Mouse (Mus musculus): Measurements from ENCODE around the gene Rps29. TPM values are rescaled to one million over a fixed set of nuclear protein-coding genes. Genes with fewer than 3 reads are reported as not detected.
"Not testable (repeated sequence)": the region's sequence is repeated elsewhere in the genome, so short reads cannot be mapped to it uniquely, and the experiment has no call there.

Gene Rps29
- polyA plus RNA-seq, 1 experiment from 2014 or later, result 1,783 TPM

DNA sequence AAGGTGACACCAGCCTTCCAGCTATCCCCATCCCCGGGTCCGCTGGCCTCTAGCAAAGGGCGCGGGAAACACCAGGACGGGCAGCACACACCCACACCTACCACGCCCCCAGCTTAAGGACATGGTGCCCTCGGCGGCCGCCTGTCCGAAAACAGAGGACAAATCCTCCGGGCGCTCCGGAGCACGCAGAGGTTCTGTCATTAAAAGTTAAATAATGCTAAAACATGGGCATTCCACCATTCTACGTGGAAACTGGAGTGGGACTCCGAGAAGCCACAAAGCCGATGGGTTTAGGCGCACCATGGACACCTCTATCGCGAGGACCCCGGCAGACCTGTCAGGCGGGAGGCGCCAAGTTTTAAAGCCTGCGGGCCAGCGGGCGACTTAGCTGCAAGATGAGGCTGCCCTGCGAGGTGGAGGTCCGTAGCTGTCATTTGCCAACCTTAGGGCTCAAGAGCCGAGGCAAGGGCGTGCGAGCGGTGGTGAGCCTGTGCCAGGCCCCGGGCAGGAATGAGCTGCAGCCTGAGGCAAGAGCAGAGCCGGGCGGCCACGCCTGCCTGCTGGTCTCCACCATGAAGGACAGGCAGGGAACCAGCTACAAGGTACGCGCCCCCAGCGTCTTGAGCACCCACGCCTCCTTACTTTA lies 9.6 kb upstream of the Rps29 start, which contains the start of gene Lrr1:
Gene Lrr1, plus strand, starts transcription at position 354 of the 646 bp plus-strand sequence.
- Histone ChIP-seq H3K4me2 (peak within 1 kb of the TSS; percentile 73), H3K4me1 (peaks cover 15% of the 10 kb centered on the region), H3K27ac (peak within 1 kb of the TSS; percentile 48), H3K36me3 (ENCODE audit: poor library complexity, severe bottlenecking) (peaks cover 7% of the 10 kb centered on the region; the same call in 1 of the 2 replicates), H3K9me3 (replicated peaks) (no peaks in the 10 kb centered on the region), H3K4me3 (peak within 1 kb of the TSS; percentile 67), H3K9ac (peak within 1 kb of the TSS; percentile 70), H3K27me3 (no peaks in the 10 kb centered on the region)
- peak; percentile 95 for ATAC-seq
- WGBS, result under 1% methylated on average over 40 of the region's 40 CpGs

DNA sequence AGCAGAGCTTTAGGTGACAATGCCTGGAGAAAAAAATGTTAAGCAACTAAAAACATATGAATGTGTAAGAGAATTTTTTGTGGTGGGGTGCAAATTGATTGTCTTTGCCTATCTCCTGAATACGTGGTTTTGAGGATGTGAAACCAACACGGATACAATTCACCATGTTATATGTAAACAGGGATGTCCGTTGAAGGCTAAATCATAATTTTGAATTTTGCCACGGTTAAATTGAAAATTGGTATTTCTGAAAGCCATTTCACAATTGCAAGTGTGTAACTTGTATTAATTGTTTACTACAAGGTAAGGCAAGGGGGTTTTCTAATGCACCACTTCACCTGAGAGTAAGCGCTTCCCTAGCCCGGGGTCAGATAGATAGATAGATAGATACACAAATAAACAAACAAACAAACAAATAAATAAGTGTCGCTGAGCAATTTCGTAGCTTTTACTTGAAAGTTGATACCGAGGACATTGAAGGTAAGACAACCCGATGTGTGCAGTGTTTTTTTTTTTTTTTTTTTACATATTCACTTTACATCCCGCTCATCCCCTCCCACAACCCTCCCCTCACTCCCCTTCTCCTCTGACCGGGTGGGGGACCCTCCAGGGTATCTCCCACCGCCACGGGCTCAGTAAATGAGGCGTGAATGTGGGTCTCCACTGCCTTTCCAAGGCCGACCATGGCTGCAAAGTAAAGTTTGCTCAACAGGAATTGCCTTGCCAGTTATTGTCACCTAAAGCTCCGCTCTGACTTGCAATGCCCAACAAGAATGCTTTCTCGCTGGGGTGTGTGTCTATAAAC lies 8.9 kb upstream of the Rps29 start:
- peaks cover 4% of the 10 kb centered on the region; the same call in 1 of the 2 replicates for H3K36me3 ChIP-seq (ENCODE audit: poor library complexity, severe bottlenecking)
- peak; percentile 37 for ATAC-seq
- peak overlapping the region; percentile 73 for H3K4me2 ChIP-seq
- peaks cover 15% of the 10 kb centered on the region for H3K4me1 ChIP-seq
- no peak overlapping the region for H3K27ac ChIP-seq
- H3K4me3 ChIP-seq, result peak overlapping the region; percentile 67
- WGBS, result 7% methylated on average over 18 of the region's 18 CpGs
- no peaks in the 10 kb centered on the region for H3K27me3 ChIP-seq
- H3K9me3 ChIP-seq (replicated peaks), result no peaks in the 10 kb centered on the region
- peak overlapping the region; percentile 70 for H3K9ac ChIP-seq

DNA sequence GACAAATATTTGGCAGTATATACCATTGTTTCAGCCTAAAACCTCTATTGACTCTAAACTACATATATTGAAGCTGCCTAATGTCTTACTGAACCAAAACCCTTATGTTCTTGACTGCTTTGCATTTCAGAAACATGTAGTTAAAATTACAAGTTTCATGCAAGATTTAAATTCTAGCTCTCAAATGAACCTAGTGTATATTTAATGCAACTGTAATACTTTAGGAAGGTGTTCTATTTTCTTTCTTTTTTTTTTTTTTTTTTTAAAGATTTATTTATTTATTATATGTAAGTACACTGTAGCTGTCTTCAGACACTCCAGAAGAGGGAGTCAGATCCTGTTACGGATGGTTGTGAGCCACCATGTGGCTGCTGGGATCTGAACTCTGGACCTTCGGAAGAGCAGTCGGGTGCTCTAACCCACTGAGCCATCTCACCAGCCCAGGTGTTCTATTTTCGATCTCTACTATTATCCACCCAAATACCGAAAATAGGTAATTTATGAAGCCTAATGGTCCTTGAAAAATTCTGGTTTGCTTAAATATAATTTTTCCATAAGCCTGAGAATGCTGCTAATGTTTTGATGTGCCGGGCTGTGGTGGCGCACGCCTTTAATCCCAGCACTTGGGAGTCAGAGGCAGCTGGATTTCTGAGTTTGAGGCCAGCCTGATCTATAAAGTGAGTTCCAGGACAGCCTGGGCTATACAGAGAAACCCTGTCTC lies 8.0 kb upstream of the Rps29 start:
- 69% methylated on average over 8 of the region's 8 CpGs for WGBS

DNA sequence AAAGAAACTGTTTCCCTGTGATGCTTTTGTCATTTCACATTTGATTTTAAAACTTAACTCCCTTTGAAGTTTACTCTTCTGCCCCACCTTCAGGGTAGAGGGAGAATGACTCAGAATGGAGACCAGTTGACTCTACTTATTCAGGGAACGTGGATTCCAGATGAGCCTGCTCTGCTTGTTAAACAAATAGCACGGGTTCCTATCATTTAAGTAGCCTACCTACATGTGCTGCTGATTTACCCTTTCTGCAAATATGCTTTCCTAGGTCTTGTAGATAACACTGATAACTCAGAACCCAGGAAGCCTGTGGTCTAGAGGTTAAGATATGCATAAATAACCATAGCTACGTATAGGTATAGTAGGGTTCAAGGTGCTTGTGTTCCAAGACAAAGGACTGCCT lies 5.9 kb upstream of the Rps29 start:
- H3K4me1 ChIP-seq, result peaks cover 11% of the 10 kb centered on the region
- 61% methylated on average over 3 of the region's 3 CpGs for WGBS
- no peak overlapping the region for H3K27ac ChIP-seq
- H3K4me2 ChIP-seq, result no peak overlapping the region
- no peaks in the 10 kb centered on the region for H3K27me3 ChIP-seq
- no peaks in the 10 kb centered on the region for H3K36me3 ChIP-seq (ENCODE audit: poor library complexity, severe bottlenecking)
- no peaks in the 10 kb centered on the region for H3K9me3 ChIP-seq (replicated peaks)
- no peak overlapping the region for H3K4me3 ChIP-seq
- H3K9ac ChIP-seq, result no peak overlapping the region
- ATAC-seq, result no peak

More for the DNA sequence above, 8.0 kb upstream of the Rps29 start:
- not testable (repeated sequence) for H3K27ac ChIP-seq; H3K4me3 ChIP-seq; H3K9me3 ChIP-seq (replicated peaks); H3K36me3 ChIP-seq (ENCODE audit: poor library complexity, severe bottlenecking); H3K9ac ChIP-seq; ATAC-seq; H3K4me2 ChIP-seq; H3K27me3 ChIP-seq
- H3K4me1 ChIP-seq, result peaks cover 15% of the 10 kb centered on the region

DNA sequence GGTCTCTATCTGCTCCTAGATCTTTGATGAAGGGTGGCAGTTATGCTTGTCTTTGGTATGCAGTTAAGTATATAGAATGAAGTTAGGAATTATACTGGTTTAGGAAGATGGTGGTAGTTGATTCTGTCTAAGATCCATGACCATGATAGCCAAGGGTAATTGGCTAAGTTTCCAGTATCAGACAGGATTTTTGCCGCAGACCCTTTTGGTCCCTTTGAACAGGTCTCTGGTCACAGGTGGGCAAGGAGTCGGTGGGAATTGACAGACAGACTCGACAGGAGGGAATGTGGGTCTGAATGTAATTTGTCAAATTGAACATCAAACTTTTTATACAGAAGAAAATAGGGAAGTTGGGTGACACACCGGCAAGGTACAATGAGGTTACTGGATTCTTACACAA lies 4.6 kb upstream of the Rps29 start:
- not testable (repeated sequence) for H3K4me1 ChIP-seq; H3K4me2 ChIP-seq; H3K9ac ChIP-seq; H3K4me3 ChIP-seq; H3K36me3 ChIP-seq (ENCODE audit: poor library complexity, severe bottlenecking); H3K27me3 ChIP-seq; ATAC-seq; H3K9me3 ChIP-seq (replicated peaks); H3K27ac ChIP-seq
- WGBS, result 80% methylated on average over 4 of the region's 4 CpGs

DNA sequence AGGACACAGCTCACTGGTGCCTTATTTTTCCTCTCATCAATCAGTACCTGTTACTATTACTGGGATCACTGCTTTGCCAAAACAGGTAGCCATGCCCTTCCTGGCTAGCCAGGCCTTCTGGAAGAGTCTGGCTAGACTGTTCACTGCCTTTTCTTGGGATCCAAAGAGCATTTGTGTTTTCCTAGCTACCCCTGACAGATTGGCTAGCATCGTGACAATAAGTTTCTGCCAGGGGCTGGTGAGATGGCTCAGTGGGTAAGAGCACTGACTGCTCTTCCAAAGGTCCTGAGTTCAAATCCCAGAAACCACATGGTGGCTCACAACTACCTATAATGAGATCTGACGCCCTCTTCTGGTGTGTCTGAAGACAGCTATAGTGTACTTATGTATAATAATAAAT lies 1.7 kb upstream of the Rps29 start:
- H3K4me1 ChIP-seq; H3K27ac ChIP-seq; H3K9ac ChIP-seq; H3K4me2 ChIP-seq; ATAC-seq; H3K4me3 ChIP-seq; H3K9me3 ChIP-seq (replicated peaks); H3K27me3 ChIP-seq: not testable (repeated sequence)
- 75% methylated on average over 2 of the region's 2 CpGs for WGBS
- H3K36me3 ChIP-seq (ENCODE audit: poor library complexity, severe bottlenecking), result peaks cover 17% of the 10 kb centered on the region

DNA sequence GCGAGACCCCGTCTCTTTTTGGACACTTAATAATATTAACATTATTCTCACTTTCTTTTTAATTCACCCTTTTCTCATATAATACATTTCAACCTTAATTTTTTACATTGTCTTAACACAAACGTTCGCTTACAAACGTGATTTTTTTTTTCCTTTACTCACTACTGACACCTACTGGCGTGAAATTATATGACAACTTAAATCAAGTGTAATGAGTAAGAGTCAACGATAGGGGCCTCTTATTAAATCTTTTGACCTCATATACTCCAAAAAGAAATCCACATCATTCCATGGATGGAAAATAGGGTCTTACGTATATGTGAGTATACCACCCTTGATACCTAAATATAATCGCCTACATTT lies 573 bp upstream of the Rps29 start:
- H3K9ac ChIP-seq, result no peak overlapping the region
- no peak overlapping the region for H3K27ac ChIP-seq
- no peaks in the 10 kb centered on the region for H3K27me3 ChIP-seq
- H3K4me1 ChIP-seq, result peaks cover 6% of the 10 kb centered on the region
- peak; percentile 2; the same call in 1 of the 2 replicates for ATAC-seq
- 0 out of 2 replicates have a peak overlapping the region, but pooled peaks have one; percentile 25 for H3K4me2 ChIP-seq
- WGBS, result 6% methylated on average over 9 of the region's 9 CpGs
- peaks cover 22% of the 10 kb centered on the region for H3K36me3 ChIP-seq (ENCODE audit: poor library complexity, severe bottlenecking)
- no peaks in the 10 kb centered on the region for H3K9me3 ChIP-seq (replicated peaks)
- H3K4me3 ChIP-seq, result no peak overlapping the region

DNA sequence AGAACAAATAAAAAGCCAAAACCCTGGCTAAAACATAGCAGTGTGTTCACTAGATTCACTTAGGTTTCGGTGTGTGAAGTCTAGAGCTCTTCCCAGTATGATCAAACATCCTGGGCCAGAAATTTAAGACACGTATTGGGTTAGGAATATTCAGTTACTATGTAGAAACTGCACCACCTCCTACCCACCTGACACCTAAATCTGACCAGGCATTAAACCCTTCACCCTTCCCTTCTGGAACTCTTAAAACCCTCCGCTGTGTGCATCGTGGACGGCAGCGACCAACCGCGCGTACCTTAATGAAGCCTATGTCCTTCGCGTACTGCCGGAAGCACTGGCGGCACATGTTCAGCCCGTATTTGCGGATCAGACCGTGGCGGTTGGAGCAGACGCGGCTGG lies 621 bp downstream of the Rps29 start:
- H3K9ac ChIP-seq, result peak overlapping the region; percentile 93
- WGBS, result under 1% methylated on average over 19 of the region's 19 CpGs

DNA sequence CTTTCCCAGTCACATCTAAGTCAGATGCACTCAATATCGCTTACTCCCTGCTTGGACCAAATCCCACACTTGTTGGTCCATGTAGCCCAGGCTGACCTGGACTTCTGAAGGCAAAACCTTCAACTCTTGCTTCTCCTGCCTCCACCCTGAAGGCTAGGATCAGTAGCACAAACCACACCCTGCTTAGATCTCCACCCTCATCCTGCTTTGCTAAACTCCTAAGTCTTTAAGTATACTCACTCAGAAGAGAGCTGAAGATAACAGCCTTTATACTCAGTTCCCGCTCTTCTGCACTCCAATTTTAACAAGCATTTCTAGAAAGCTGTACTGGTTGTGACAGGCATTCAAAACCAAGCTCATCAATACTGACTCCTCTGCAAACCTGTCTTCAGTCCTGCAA lies 1.9 kb downstream of the Rps29 start:
- Histone ChIP-seq H3K9ac (no peak overlapping the region), H3K4me2 (no peak overlapping the region)
- WGBS, result 98% methylated on average over 2 of the region's 2 CpGs

More for the DNA sequence above, 621 bp downstream of the Rps29 start:
- no peaks in the 10 kb centered on the region for H3K9me3 ChIP-seq (replicated peaks)
- H3K4me1 ChIP-seq, result peaks cover 6% of the 10 kb centered on the region
- ATAC-seq, result no peak
- H3K27ac ChIP-seq, result peak overlapping the region; percentile 92
- H3K4me3 ChIP-seq, result peak overlapping the region; percentile 73
- H3K27me3 ChIP-seq, result no peaks in the 10 kb centered on the region
- H3K4me2 ChIP-seq, result peak overlapping the region; percentile 70
- peaks cover 23% of the 10 kb centered on the region for H3K36me3 ChIP-seq (ENCODE audit: poor library complexity, severe bottlenecking)

DNA sequence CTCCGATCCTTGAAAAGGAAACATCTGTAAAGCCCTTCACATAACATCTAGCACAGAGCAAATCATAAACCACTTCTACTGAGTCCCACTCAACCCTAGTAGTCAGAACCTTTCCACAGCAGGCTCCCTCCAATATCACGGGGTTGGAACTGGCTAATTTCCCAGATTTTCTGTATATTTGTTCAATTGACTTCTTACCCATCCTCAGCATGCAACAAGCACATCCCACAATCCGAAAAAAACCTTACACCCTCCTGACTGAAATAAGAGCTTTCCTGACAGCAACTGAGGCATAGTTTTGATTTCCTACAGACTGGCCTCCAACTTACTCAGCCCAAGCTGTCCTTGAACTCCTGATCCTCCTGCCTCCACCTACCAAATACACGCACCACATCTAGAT lies 2.5 kb downstream of the Rps29 start:
- H3K27ac ChIP-seq, result no peak overlapping the region
- peaks cover 6% of the 10 kb centered on the region for H3K4me1 ChIP-seq
- H3K4me3 ChIP-seq, result no peak overlapping the region
- no peak overlapping the region for H3K4me2 ChIP-seq
- H3K27me3 ChIP-seq, result no peaks in the 10 kb centered on the region
- no peaks in the 10 kb centered on the region for H3K9me3 ChIP-seq (replicated peaks)
- H3K36me3 ChIP-seq (ENCODE audit: poor library complexity, severe bottlenecking), result peaks cover 23% of the 10 kb centered on the region
- 85% methylated on average over 4 of the region's 4 CpGs for WGBS
- no peak overlapping the region for H3K9ac ChIP-seq
- no peak for ATAC-seq

More for the DNA sequence above, 1.9 kb downstream of the Rps29 start:
- H3K27ac ChIP-seq, result no peak overlapping the region
- H3K4me1 ChIP-seq, result peaks cover 6% of the 10 kb centered on the region
- no peak overlapping the region for H3K4me3 ChIP-seq
- peaks cover 23% of the 10 kb centered on the region for H3K36me3 ChIP-seq (ENCODE audit: poor library complexity, severe bottlenecking)
- H3K27me3 ChIP-seq, result no peaks in the 10 kb centered on the region
- no peaks in the 10 kb centered on the region for H3K9me3 ChIP-seq (replicated peaks)
- no peak for ATAC-seq

DNA sequence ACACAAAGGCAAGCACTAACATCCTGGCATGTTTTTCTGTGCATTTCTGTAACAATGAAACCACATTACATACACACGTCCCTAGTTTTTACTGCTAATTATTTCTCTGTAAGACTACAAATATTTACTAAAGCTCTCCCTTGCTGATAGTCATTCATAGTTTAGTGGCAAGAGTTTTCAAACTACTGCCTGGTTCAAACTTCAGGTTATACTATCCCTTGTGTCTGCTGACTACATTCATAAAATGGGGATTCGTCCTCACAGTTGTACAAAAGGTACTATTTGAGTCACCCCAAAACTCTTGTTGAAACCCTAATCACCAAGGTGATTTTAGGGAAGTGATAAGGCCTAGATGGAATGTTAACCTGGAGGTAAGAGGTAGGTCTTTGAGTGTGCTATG lies 3.1 kb downstream of the Rps29 start:
- Histone ChIP-seq H3K36me3 (ENCODE audit: poor library complexity, severe bottlenecking) (peaks cover 23% of the 10 kb centered on the region), H3K9ac (no peak overlapping the region), H3K4me2 (no peak overlapping the region), H3K4me1 (peaks cover 6% of the 10 kb centered on the region), H3K27me3 (no peaks in the 10 kb centered on the region), H3K27ac (no peak overlapping the region), H3K4me3 (no peak overlapping the region), H3K9me3 (replicated peaks) (no peaks in the 10 kb centered on the region)
- no peak for ATAC-seq
- 85% methylated on average over 2 of the region's 2 CpGs for WGBS

DNA sequence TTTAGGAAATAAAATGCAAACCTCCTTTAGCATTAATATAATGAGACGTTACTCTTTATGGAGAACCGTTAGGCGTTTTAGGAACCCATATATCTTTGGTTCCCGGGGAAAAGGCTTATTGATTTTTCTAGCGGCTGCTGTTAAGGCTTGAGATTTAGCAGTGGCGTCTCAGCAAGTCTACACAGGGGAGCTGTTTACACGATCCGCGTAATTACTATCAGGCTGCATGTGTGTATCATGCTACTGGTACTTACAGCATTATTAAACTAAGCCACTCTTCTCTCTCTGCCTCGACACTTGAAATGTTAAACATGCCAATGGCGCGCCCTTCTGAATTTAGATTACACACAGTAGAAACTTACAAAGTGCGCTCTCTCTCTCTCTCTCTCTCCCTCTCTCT lies 8.9 kb downstream of the Rps29 start:
- no peaks in the 10 kb centered on the region for H3K27me3 ChIP-seq
- H3K4me3 ChIP-seq, result no peak overlapping the region
- no peak for ATAC-seq
- H3K4me1 ChIP-seq, result no peaks in the 10 kb centered on the region
- H3K4me2 ChIP-seq, result no peak overlapping the region
- peaks cover 4% of the 10 kb centered on the region; the same call in 1 of the 2 replicates for H3K36me3 ChIP-seq (ENCODE audit: poor library complexity, severe bottlenecking)
- H3K9me3 ChIP-seq (replicated peaks), result no peaks in the 10 kb centered on the region
- H3K27ac ChIP-seq, result no peak overlapping the region
- WGBS, result 84% methylated on average over 13 of the region's 13 CpGs
- H3K9ac ChIP-seq, result no peak overlapping the region

Measured in forebrain, embryonic 13.5 days (tissue).